Mouse (Mus musculus): Measurements from ENCODE around the gene Mindy4.

DNA sequence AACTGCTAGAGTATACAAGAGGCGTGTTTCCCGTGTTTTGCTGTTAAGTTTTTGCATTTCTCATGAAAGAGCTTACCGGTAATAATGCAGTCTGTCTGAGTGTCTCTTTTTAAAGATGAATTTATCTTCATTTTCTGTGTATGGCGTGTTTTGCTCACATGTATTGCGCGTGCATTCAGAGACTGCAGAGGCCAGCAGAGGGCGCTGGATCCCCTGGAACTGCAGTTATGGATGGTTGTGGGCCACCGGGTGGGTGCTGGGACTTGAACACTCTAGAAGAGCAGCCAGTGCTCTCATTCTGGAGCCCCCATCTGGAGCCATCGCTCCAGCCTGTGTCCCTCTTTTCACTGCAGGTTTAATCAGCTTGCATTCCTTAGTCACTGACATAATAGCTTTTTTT, 46.1 kb downstream of the Mindy4 start:
- no peak for TF ChIP-seq POLR2A (IDR thresholded peaks at IDR 0.05; ENCODE audit: low read depth, low read length)
- TF ChIP-seq CTCF (IDR thresholded peaks at IDR 0.05; ENCODE audit: extremely low read depth, insufficient read depth, insufficient read length, insufficient replicate concordance): no peak
